Comparison of ENCODE assay signal across 8 mouse cellular contexts in genomic region chr7:132810879-132811278, GRCm38 (mm10). TPM values are rescaled to one million over a fixed set of nuclear protein-coding genes. Genes with fewer than 3 reads are reported as not detected.
DNase-seq lines count a peak whose midpoint lies in the region; ATAC-seq and TF ChIP-seq lines count a peak whose summit lies in the region.

No protein-coding gene starts in this region.

- no peaks in the 10 kb centered on the region for H3K27me3 ChIP-seq in hindbrain, postnatal 0 days (ENCODE audit: insufficient read depth, low read length)
- H3K27me3 ChIP-seq in megakaryocyte, embryonic 14.5 days (replicated peaks), result no peaks in the 10 kb centered on the region

- peak; percentile 91 for TF ChIP-seq CTCF in hindbrain, postnatal 0 days (IDR thresholded peaks at IDR 0.05; ENCODE audit: low read depth)

- H3K9me3 ChIP-seq in hindbrain, postnatal 0 days (ENCODE audit: low read length), result no peaks in the 10 kb centered on the region
- no peaks in the 10 kb centered on the region for H3K9me3 ChIP-seq in megakaryocyte, embryonic 14.5 days

- no peaks in the 10 kb centered on the region for H3K36me3 ChIP-seq in hindbrain, postnatal 0 days (ENCODE audit: insufficient read depth, low read length)
- peaks cover 24% of the 10 kb centered on the region for H3K36me3 ChIP-seq in megakaryocyte, embryonic 14.5 days (replicated peaks; ENCODE audit: low read length)

- H3K9ac ChIP-seq in hindbrain, postnatal 0 days (replicated peaks; ENCODE audit: low read length), result no peak overlapping the region

- WGBS in hindbrain, postnatal 0 days, result 70% methylated on average over 1 of the region's 1 CpGs

- H3K4me1 ChIP-seq in hindbrain, postnatal 0 days (ENCODE audit: insufficient read depth, low read length), result peaks cover 34% of the 10 kb centered on the region
- H3K4me1 ChIP-seq in megakaryocyte, embryonic 14.5 days, result peaks cover 63% of the 10 kb centered on the region

- ATAC-seq in activated CD4-positive, CD25-positive, alpha-beta regulatory T cell, adult 4 months, result peak; percentile 50
- ATAC-seq in hindbrain, postnatal 0 days, result peak; percentile 31; the same call in 1 of the 2 replicates

- DNase-seq in cerebellum, postnatal 36 days, result peak; percentile 96 to 97
- DNase-seq in frontal cortex, postnatal 36 days (ENCODE audit: low spot score in 2 of 2), result peak; percentile 92 to 94
- DNase-seq in hindbrain, postnatal 0 days (ENCODE audit: low spot score), result peak; percentile 93
- DNase-seq in left cerebral cortex, adult 9 months (ENCODE audit: low spot score in 2 of 2), result peak; percentile 69 to 94
- peak; percentile 91 to 96 for DNase-seq in right cerebral cortex, adult 2 months (ENCODE audit: low spot score in 2 of 2)
- peak; percentile 92 for DNase-seq in urinary bladder, postnatal 14 days (ENCODE audit: low spot score)

- peak overlapping the region; percentile 43; the same call in 1 of the 2 replicates for H3K27ac ChIP-seq in hindbrain, postnatal 0 days

- peak overlapping the region; percentile 85 for H3K4me2 ChIP-seq in hindbrain, postnatal 0 days (ENCODE audit: low read depth, low read length)

- H3K4me3 ChIP-seq in hindbrain, postnatal 0 days (ENCODE audit: low read length), result no peak overlapping the region
- peak overlapping the region; percentile 98 for H3K4me3 ChIP-seq in megakaryocyte, embryonic 14.5 days (replicated peaks)

RNA-seq across cellular contexts. Expression of gene Fam53b, which starts 2.8 kb away (rescaled TPM):
- polyA plus RNA-seq in activated CD4-positive, CD25-positive, alpha-beta regulatory T cell, adult 4 months (2017; shearing (Covaris generic)), result 10 to 100 TPM; 78.0 to 82.5 TPM
- total RNA-seq in hindbrain, postnatal 0 days (2014; rRNA removed), result 20.9 and 21.0 TPM in 2 replicates
- 10.2 and 12.9 TPM in 2 replicates for polyA plus RNA-seq in hindbrain, postnatal 0 days (2015; fragmentation: Nextera tagmentation; extraction: Ambion mirVana)
- 22.1 and 77.4 TPM in 2 replicates for polyA plus RNA-seq in megakaryocyte, embryonic 14.5 days (2012; ENCODE audit: insufficient read depth, low replicate concordance)

RNA-seq across cellular contexts. Expression of gene Eef1akmt2, which starts 41.6 kb away (rescaled TPM):
- 10 to 100 TPM; 59.5 to 60.2 TPM for polyA plus RNA-seq in activated CD4-positive, CD25-positive, alpha-beta regulatory T cell, adult 4 months (2017; shearing (Covaris generic))
- total RNA-seq in hindbrain, postnatal 0 days (2014; rRNA removed), result 22.5 and 34.0 TPM in 2 replicates
- 76.7 and 78.2 TPM in 2 replicates for polyA plus RNA-seq in hindbrain, postnatal 0 days (2015; fragmentation: Nextera tagmentation; extraction: Ambion mirVana)
- polyA plus RNA-seq in megakaryocyte, embryonic 14.5 days (2012; ENCODE audit: insufficient read depth, low replicate concordance), result 4.8 and 8.7 TPM in 2 replicates

RNA-seq across cellular contexts. Expression of gene Abraxas2, which starts 48.1 kb away (rescaled TPM):
- polyA plus RNA-seq in activated CD4-positive, CD25-positive, alpha-beta regulatory T cell, adult 4 months (2017; shearing (Covaris generic)), result 10 to 100 TPM; 29.6 to 36.5 TPM
- 22.2 and 23.6 TPM in 2 replicates for total RNA-seq in hindbrain, postnatal 0 days (2014; rRNA removed)
- 33.1 and 36.4 TPM in 2 replicates for polyA plus RNA-seq in hindbrain, postnatal 0 days (2015; fragmentation: Nextera tagmentation; extraction: Ambion mirVana)
- 1.8 TPM in 1 of 2 replicates, not detected in the other for polyA plus RNA-seq in megakaryocyte, embryonic 14.5 days (2012; ENCODE audit: insufficient read depth, low replicate concordance)

Comparison
In these comparisons a context has a peak if more than half of its experiments do, and no peak if none do; other contexts are left out.
1. RNA of gene Abraxas2, which starts 48.1 kb away (polyA plus RNA-seq): 29.6 to 36.5 TPM in activated CD4-positive, CD25-positive, alpha-beta regulatory T cell, adult 4 months and 33.1 to 36.4 TPM in hindbrain, postnatal 0 days; 1.8 TPM in megakaryocyte, embryonic 14.5 days; every median in the first group is over 10 times any median in the second.
2. Peak in every context shown above with its lines, with median percentiles within 50 percentile points of each other: DNase-seq.